Mouse (Mus musculus) megakaryocyte, adult 5-6 weeks (primary cell): ENCODE data around the gene Susd6. TPM values are rescaled to one million over a fixed set of nuclear protein-coding genes. Genes with fewer than 3 reads are reported as not detected.

Source experiments
- ATAC-seq: 2 replicates; pipeline ENCODE4 v1.8.0; 2016; ENCODE audit warnings: mild to moderate bottlenecking, inconsistent platforms; ENCODE audit not compliant: poor library complexity, severe bottlenecking
- total RNA-seq, 2 experiments: library from RNA; stranded (forward) in 1 of 2; stranded (reverse) in 1 of 2; fragments of 153-499, 151-499 nt in 1 of 2; fragments of 221-1000, 200-1000 nt in 1 of 2; gene quantifications; 2 replicates each; pipeline versions ENCODE4 v1.2.3 to v1.2.4; 2015 to 2017

Susd6 gene
- total RNA-seq, 2 experiments from 2014 or later = 26.9 to 38.3 TPM

DNA sequence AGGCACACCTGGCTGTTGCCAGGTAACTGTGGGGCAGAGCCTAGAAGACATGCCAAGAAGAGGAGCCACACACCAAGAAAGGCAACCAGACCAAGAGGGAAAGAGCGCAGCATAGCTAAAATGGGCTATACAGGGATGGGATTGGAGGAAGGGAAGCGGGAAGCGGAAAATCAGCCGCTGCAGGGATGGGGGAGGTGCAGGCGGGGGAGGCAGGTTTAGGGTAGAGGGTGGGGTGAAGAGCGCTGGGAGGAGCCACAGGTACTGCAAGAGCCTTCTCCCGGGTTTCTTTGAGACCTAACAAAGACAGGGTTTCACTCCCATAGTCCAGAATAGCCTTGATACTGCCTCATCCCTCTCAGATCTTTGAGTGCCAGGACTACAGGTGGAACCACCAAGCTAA is 132.6 kb downstream of the Susd6 start:
- no peak for ATAC-seq

DNA sequence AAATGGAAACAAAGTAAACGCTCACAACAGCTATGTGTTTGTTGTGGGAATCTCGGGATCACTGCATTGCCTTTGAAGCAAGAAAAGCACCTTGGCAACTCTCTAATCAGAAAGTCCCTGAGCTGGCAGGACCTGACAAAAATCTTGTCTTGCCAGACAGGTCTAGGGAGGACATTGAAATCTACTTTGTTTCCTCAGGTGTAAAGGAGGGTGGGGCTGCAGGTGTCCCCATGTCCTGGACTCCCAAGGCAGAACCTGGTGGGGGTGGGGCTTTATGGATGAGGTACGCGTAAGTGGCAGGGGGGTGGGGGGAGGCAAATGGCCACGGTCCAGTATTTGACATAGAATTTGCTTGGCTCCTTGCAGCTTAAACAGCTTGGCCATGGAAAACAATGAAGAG is 133.3 kb downstream of the Susd6 start:
- ATAC-seq = no peak

DNA sequence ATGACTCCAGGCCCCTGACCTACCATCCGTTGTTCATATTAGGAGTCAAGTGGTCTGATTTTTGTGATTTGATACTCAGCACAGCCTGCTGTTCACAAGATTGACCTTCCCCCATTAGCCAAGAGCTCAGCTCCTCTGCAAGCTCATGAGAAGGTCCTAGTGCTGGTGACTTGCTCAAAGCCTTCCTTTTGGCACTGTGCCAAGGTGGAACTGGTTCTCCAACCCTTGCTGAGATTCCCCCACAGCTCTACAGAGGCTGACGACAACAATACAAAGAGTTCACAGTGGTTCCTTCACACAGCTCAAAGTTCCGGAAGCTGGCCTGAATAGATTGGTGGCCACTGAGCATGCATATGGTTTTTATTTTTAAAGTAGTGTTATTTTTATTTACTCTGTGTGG is 133.9 kb downstream of the Susd6 start:
- no peak for ATAC-seq

DNA sequence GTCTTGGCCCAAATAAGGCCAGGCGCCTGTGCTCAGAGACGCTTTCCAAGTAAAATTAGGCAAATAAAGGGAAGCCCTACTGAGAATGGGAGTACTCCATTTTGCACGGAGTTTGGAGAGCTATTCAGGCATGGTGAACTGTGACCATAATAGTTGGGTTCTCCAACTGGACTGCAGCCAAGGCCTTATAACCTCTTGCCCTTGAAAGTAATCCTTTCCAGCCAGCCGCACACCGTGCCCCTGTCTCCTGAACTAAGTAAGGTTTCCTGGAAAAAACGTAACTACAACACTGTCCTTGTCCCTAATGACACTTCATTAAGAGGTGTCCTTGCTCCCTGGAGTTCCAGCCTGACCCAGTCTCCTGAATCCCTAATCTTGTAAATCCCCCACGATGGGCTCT is 135.6 kb downstream of the Susd6 start:
- ATAC-seq = no peak

DNA sequence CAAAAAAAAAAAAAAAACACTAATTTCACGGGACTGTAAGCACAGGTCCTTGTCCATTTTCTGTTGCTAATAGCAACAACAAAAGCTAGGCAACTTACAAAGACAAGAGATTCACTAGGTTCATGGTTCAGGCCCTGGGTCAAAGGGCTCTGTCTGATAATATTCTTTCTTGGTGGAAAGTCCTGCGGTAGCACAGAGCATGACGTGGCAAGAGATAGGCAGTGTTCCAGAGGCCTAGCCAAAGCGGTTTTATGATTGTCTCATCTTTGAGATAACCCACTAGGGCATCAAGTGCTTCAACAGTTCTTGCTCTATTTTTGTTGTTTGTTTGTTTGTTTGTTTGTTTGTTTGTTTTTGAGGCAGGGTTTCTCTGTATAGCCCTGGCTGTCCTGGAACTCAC is 136.2 kb downstream of the Susd6 start:
- no peak for ATAC-seq

DNA sequence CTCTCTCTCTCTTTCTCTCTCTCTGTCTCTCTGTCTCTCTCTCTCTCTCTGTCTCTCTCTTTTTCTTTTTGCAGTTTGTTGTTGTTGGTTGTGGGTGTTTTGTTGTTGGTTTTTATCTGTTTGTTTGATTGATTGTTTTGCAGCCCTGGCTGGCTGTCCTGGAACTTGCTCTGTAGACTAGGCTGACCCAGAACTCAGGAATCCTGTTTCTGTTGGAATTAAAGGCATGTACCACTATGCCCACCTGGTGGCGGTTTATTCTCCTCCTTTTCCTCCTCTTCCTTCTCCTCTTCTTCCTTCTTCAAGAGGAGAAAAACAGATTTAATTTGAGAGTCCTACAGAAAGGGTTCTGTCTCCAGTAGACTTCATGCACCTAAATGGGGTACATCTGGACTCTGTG is 137.2 kb downstream of the Susd6 start:
- ATAC-seq = no peak

DNA sequence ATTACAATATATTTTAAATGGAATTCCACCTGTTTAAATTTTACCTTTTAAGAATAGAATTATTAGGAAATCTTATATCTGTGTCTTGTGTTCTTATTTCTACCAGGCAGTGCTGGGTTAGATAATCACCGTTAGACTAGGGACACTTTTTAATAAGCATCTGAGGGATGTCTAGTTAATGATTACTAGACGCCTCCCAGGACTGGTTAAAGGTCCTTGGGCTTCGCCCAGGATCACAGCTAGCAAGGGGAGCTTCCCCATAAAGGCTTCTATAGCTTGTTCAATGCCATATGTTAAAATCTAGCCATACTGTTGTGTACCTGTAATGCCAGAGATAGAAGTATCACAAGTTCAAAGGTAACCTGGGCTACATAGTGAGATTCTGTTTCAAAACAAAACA is 138.6 kb downstream of the Susd6 start:
- no peak for ATAC-seq

DNA sequence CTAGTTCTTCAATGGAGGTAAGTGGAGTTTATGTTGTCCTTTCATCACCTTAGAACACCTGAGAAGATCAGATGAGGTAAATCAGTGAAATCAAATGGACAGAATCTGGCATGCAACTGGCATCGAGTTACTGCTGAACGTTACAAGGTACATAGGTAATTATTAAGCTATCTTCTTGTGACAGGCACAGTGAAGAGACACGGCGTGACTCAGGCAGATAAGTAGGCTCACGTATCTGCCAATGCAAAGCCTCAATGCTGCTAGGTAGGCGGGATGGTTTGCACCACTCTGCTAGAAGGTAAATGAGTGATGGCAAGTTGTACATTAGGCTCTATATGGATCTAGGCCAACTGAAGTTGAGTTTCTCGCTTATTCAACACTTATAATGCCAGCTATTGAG is 139.8 kb downstream of the Susd6 start:
- ATAC-seq = no peak

Other genes with a start within 250 kb of the Susd6 start
- gene Slc39a9, start 146.6 kb upstream of the Susd6 start, total RNA-seq (2015) = 24.3 and 24.5 TPM in 2 replicates
- gene Slc39a9, start 146.6 kb upstream of the Susd6 start, total RNA-seq (2017) = 12.3 and 14.5 TPM in 2 replicates
- 33.8 and 57.1 TPM in 2 replicates for gene Erh, start 146.2 kb upstream of the Susd6 start, total RNA-seq (2015)
- gene Erh, start 146.2 kb upstream of the Susd6 start, total RNA-seq (2017) = 25.1 and 30.3 TPM in 2 replicates
- not detected in 2 replicates for gene Plekhd1, start 97.9 kb upstream of the Susd6 start, total RNA-seq (2015)
- gene Plekhd1, start 97.9 kb upstream of the Susd6 start, total RNA-seq (2017) = not detected in 2 replicates
- gene Ccdc177, start 29.8 kb upstream of the Susd6 start, total RNA-seq (2015) = not detected in 2 replicates
- gene Ccdc177, start 29.8 kb upstream of the Susd6 start, total RNA-seq (2017) = not detected in 2 replicates
- 248 and 262 TPM in 2 replicates for gene Srsf5, start 155.0 kb downstream of the Susd6 start, total RNA-seq (2015)
- 673 and 674 TPM in 2 replicates for gene Srsf5, start 155.0 kb downstream of the Susd6 start, total RNA-seq (2017)
- gene Slc10a1, start 178.2 kb downstream of the Susd6 start, total RNA-seq (2015) = not detected in 2 replicates
- gene Slc10a1, start 178.2 kb downstream of the Susd6 start, total RNA-seq (2017) = not detected in 2 replicates
- gene Smoc1, start 236.3 kb downstream of the Susd6 start, total RNA-seq (2015) = 0.18 and 0.25 TPM in 2 replicates
- gene Smoc1, start 236.3 kb downstream of the Susd6 start, total RNA-seq (2017) = 0.18 TPM in 1 of 2 replicates, not detected in the other